Mouse (Mus musculus): ENCODE results near the gene Tcf12.

- TF ChIP-seq CTCF (conservative IDR thresholded peaks at IDR 0.05; ENCODE audit: low read length), result 0 out of 2 replicates have a peak, but pooled peaks have one; percentile 9
- no peak for TF ChIP-seq NANOG (IDR thresholded peaks at IDR 0.05; ENCODE audit: borderline replicate concordance, low read length)
- TF ChIP-seq POU5F1 (IDR thresholded peaks at IDR 0.05; ENCODE audit: borderline replicate concordance, low read length), result no peak
These were observed 151.7 kb downstream of the Tcf12 start for GRCm38 (mm10) chr9:71960026-71960396.

Data from E14TG2a.4 (cell line).